Mouse (Mus musculus) brain, embryonic 14.5 days (tissue): ENCODE data around the gene Plekha6.

Experiments
- CTCF ChIP-seq: fragments of 200-500 bp; IDR thresholded peaks from 2 replicates; pipeline ENCODE4 v1.5.1; 2012; ENCODE audit warnings: inconsistent platforms, mild to moderate bottlenecking, moderate library complexity, borderline replicate concordance; ENCODE audit not compliant: insufficient read depth, insufficient read length; ENCODE audit errors: extremely low read depth
- POLR2A ChIP-seq: fragments of 200-500 bp; IDR thresholded peaks from 2 replicates; pipeline ENCODE4 v1.6.1; 2012; ENCODE audit warnings: mild to moderate bottlenecking, inconsistent platforms, borderline replicate concordance; ENCODE audit not compliant: poor library complexity, insufficient read depth, insufficient read length, severe bottlenecking; ENCODE audit errors: extremely low read depth

GRCm38 (mm10) chr1:133346531-133346930 lies 182.5 kb downstream of the Plekha6 start:
- TF ChIP-seq CTCF (no peak), POLR2A (no peak)
